Mouse (Mus musculus): ENCODE results near the gene Slc25a27. TPM values are rescaled to one million over a fixed set of nuclear protein-coding genes. Genes with fewer than 3 reads are reported as not detected.
A peak's percentile ranks its signal among the peaks of the same experiment; 100 is the strongest.

Gene Slc25a27
- polyA plus RNA-seq, 1 experiment from 2014 or later = 1.5 TPM

DNA sequence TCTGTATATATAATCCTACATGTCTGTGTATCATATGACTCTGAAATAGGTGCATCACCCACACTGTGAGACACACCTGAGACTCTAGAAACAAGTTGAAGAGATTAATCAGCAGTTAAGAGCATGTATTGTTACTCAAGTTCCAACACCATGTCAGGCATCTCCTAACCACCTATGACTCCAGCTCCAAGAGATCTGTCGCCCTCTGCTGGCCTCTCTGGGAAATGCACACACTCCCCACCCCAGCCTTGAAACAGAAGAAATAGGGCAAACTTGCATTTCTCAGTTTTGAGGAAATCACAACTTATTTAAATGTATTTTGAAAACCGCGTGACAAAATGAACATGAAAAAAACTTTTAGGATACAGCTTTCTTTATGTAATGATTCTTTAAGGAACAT, 60.3 kb downstream of the Slc25a27 start:
- WGBS (ENCODE audit: insufficient replicate concordance) = 7% methylated on average over 3 of the region's 3 CpGs
- H3K9ac ChIP-seq = no peak overlapping the region
- H3K4me3 ChIP-seq (replicated peaks) = no peak overlapping the region
- H3K27me3 ChIP-seq = no peaks in the 10 kb centered on the region
- no peaks in the 10 kb centered on the region for H3K4me1 ChIP-seq (replicated peaks)
- H3K27ac ChIP-seq = no peak overlapping the region
- ATAC-seq (ENCODE audit: low read depth) (no peak), DNase-seq (peak; percentile 38)
- H3K4me2 ChIP-seq = no peak overlapping the region
- no peaks in the 10 kb centered on the region for H3K9me3 ChIP-seq (replicated peaks)
- no peaks in the 10 kb centered on the region for H3K36me3 ChIP-seq

DNA sequence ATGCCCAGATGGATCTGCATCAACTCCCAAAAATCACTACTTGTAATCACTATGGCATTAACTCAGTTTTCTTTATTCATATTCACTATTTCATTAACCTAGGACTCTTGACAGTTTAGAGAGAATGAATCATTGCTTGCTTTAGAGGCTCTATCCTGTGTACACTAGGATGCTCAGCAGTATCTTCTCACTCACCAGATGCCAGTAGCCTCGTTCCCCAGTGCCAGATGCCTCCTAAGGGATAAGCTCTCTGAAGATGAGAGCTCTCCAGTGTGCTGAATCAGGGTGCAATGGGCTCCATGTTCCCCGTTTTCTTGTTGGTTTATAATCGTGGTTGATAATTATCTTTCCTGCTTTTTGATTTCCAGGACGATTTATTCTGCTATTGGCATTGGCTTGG, 68.3 kb downstream of the Slc25a27 start:
- no peak overlapping the region for H3K4me2 ChIP-seq
- no peak overlapping the region for H3K9ac ChIP-seq
- DNase-seq = no peak
- H3K27ac ChIP-seq = no peak overlapping the region
- H3K4me3 ChIP-seq (replicated peaks) = no peak overlapping the region
- 0 out of 2 replicates have a peak, but pooled peaks cover 4% of the 10 kb centered on the region for H3K9me3 ChIP-seq (replicated peaks)
- no peaks in the 10 kb centered on the region for H3K36me3 ChIP-seq
- 40% methylated on average over 4 of the region's 4 CpGs for WGBS (ENCODE audit: insufficient replicate concordance)
- no peaks in the 10 kb centered on the region for H3K27me3 ChIP-seq
- ATAC-seq (ENCODE audit: low read depth) = no peak
- H3K4me1 ChIP-seq (replicated peaks) = no peaks in the 10 kb centered on the region

DNA sequence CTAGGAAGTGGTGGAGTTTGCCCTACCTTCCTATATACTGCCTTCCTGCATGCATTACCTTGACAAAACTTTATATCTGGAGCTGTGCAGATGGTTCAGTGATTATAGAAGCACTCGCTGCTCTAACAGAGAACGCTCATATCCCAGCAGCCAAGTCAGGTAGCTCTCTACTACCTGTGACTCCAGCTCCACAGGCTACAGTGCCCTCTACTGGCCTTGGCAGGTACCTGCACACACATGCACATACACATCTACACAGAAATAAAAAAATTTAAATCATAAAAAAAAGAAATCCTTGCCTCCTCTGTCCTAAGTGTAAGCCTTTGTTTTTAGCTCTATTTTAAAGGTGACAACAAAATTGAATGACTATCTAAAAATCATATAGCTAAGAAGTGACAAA, 69.3 kb downstream of the Slc25a27 start:
- Histone ChIP-seq H3K4me2 (no peak overlapping the region), H3K27ac (no peak overlapping the region), H3K9me3 (replicated peaks) (0 out of 2 replicates have a peak, but pooled peaks cover 4% of the 10 kb centered on the region), H3K4me3 (replicated peaks) (no peak overlapping the region), H3K27me3 (no peaks in the 10 kb centered on the region), H3K36me3 (no peaks in the 10 kb centered on the region), H3K4me1 (replicated peaks) (no peaks in the 10 kb centered on the region), H3K9ac (no peak overlapping the region)
- WGBS (ENCODE audit: insufficient replicate concordance) = 90% methylated on average over 2 of the region's 2 CpGs
- ATAC-seq (ENCODE audit: low read depth) = no peak
- DNase-seq = no peak

DNA sequence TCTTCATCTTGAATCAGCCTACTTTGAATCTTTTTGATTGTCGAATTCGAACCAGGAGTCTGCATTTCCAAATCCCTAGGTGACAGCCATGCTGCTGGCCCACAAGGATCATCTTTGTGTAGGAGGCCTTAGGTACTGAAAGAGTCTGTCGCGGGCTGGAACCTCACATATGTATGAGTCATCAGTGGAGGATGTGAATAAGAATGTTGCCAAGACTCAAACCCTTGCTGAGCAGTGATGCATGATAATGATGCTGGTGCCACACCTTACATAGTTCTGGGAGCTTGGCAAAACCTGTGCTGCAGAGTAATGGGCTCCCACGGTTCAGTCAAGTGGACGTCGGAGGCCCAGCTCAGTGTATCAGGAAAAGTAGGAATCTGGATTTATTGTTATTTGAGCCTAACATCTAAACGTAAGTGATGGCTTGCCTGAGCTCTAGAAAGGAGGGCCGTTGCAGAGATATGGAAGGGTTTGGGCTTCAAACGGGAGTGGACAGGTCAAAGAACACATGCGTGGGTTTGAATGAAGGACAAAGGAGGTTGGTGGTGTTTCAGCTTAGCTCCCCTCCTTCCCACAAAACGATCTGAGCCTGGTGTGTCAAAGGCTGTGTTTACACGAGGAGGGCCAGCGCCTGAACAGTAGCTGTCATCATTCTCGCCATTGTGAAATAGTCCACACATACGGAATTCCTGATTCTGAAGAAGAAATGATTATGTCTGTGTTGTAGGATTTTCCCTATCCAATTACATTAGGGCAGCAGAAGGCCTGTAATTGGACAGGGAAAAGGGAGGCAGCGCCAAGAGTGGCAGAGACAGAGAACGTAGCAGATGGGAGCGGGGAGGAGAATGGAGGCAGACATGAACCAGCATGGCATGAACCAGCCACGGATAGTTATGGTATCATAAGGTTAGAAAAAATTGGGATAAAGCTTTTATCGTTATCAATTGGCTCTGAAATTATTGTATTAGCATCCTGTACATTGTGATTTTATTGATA, 74.4 kb downstream of the Slc25a27 start:
- Histone ChIP-seq H3K9me3 (replicated peaks) (0 out of 2 replicates have a peak, but pooled peaks cover 2% of the 10 kb centered on the region), H3K4me1 (replicated peaks) (no peaks in the 10 kb centered on the region), H3K27me3 (no peaks in the 10 kb centered on the region), H3K9ac (no peak overlapping the region), H3K4me3 (replicated peaks) (no peak overlapping the region), H3K36me3 (no peaks in the 10 kb centered on the region), H3K4me2 (no peak overlapping the region), H3K27ac (no peak overlapping the region)
- 71% methylated on average over 21 of the region's 21 CpGs for WGBS (ENCODE audit: insufficient replicate concordance)
- peak; percentile 36; the same call in 1 of the 2 replicates for ATAC-seq (ENCODE audit: low read depth)
- no peak for DNase-seq

Other genes with a start within 250 kb of the Slc25a27 start
- not detected in 2 replicates for gene Mep1a, start 164.4 kb downstream of the Slc25a27 start, polyA plus RNA-seq (2015; fragmentation: Nextera tagmentation; extraction: Ambion mirVana)
- gene Ankrd66, start 123.6 kb downstream of the Slc25a27 start, polyA plus RNA-seq (2015; fragmentation: Nextera tagmentation; extraction: Ambion mirVana) = not detected in 2 replicates
- gene Pla2g7, start 99.1 kb downstream of the Slc25a27 start, polyA plus RNA-seq (2015; fragmentation: Nextera tagmentation; extraction: Ambion mirVana) = 7.4 and 7.6 TPM in 2 replicates
- 0.24 and 0.37 TPM in 2 replicates for gene Tdrd6, start 36.9 kb downstream of the Slc25a27 start, polyA plus RNA-seq (2015; fragmentation: Nextera tagmentation; extraction: Ambion mirVana)
- 3.4 and 3.9 TPM in 2 replicates for gene Cyp39a1, start 211 bp upstream of the Slc25a27 start, polyA plus RNA-seq (2015; fragmentation: Nextera tagmentation; extraction: Ambion mirVana)
- 1.1 and 1.2 TPM in 2 replicates for gene Rcan2, start 134.1 kb upstream of the Slc25a27 start, polyA plus RNA-seq (2015; fragmentation: Nextera tagmentation; extraction: Ambion mirVana)

Measured in liver, embryonic 13.5 days (tissue).